Mouse (Mus musculus): ENCODE measurements at regions not wholly inside any gene's neighbourhood (a gene's known extent, or its start where the extent isn't known, plus 50 kb on each side); places are given as distances from the start of the nearest gene placed in this dataset.

DNA sequence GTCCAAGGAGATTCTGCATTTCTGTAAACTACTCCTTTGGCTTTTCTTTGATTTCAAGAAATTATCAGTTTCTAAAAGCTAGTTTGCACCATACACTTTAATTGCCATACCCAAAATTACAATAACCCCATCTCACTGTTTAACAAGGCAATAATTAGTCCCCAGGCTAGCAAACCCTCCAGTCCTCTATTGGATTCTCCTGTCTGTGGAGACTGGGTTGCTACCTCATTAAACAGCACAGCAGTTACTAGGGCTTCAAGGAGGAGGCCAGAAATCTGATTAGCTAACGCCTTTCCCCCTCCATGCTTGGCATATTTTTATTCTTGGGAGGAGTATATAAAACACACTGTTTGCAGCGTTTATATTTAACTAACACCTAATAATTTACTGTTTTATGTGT lies 119.1 kb downstream of the Hsd17b3 start:
- H3K27me3 ChIP-seq (ENCODE audit: control insufficient read depth, insufficient read depth, low read length), result no peaks in the 10 kb centered on the region
- no peaks in the 10 kb centered on the region for H3K36me3 ChIP-seq (ENCODE audit: control insufficient read depth, insufficient read depth, low read length)
- WGBS, result 64% methylated on average over 2 of the region's 2 CpGs
- no peak overlapping the region for H3K4me2 ChIP-seq (ENCODE audit: low read length)
- no peaks in the 10 kb centered on the region for H3K4me1 ChIP-seq (ENCODE audit: control insufficient read depth in 2 of 2, insufficient read depth in 2 of 2, low read length in 2 of 2)
- ATAC-seq (ENCODE audit: insufficient number of reproducible peaks, insufficient read depth, low FRiP score, low read depth), result no peak
- no peak overlapping the region for H3K9ac ChIP-seq (ENCODE audit: low read length)
- no peak overlapping the region for H3K4me3 ChIP-seq (ENCODE audit: control insufficient read depth in 1 of 2, insufficient read depth in 1 of 2, low read depth in 1 of 2, low read length in 2 of 2)
- no peak overlapping the region for H3K27ac ChIP-seq (replicated peaks in 1 of 2; ENCODE audit: control insufficient read depth in 1 of 2, insufficient read depth in 1 of 2, low read depth in 2 of 2, low read length in 2 of 2)
- no peaks in the 10 kb centered on the region for H3K9me3 ChIP-seq (ENCODE audit: control insufficient read depth, low read length)

DNA sequence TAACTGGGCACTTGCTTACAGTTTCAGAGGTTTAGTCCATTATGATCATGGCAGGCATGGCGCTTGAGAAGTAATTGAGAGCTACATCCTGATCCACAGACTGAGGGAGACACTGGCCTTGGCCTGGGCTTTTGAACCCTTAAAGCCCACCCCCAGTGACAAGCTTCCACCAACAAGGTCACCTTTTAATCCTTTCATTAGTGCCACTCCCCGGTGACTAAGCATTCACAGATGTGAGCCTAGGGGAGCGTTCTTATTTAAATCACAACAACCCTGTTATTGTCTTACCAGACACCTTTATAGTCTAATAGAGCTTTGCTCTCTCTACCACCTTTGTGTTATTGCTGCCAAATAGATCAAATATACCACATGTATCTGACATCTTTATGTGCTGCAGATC lies 120.4 kb downstream of the Hsd17b3 start:
- 82% methylated on average over 3 of the region's 3 CpGs for WGBS
- Histone ChIP-seq H3K36me3 (ENCODE audit: control insufficient read depth, insufficient read depth, low read length) (no peaks in the 10 kb centered on the region), H3K4me3 (ENCODE audit: control insufficient read depth in 1 of 2, insufficient read depth in 1 of 2, low read depth in 1 of 2, low read length in 2 of 2) (no peak overlapping the region), H3K27me3 (ENCODE audit: control insufficient read depth, insufficient read depth, low read length) (no peaks in the 10 kb centered on the region), H3K4me1 (ENCODE audit: control insufficient read depth in 2 of 2, insufficient read depth in 2 of 2, low read length in 2 of 2) (no peaks in the 10 kb centered on the region), H3K9me3 (ENCODE audit: control insufficient read depth, low read length) (no peaks in the 10 kb centered on the region), H3K27ac (replicated peaks in 1 of 2; ENCODE audit: control insufficient read depth in 1 of 2, insufficient read depth in 1 of 2, low read depth in 2 of 2, low read length in 2 of 2) (no peak overlapping the region), H3K4me2 (ENCODE audit: low read length) (no peak overlapping the region), H3K9ac (ENCODE audit: low read length) (no peak overlapping the region)
- ATAC-seq (ENCODE audit: insufficient number of reproducible peaks, insufficient read depth, low FRiP score, low read depth), result no peak

DNA sequence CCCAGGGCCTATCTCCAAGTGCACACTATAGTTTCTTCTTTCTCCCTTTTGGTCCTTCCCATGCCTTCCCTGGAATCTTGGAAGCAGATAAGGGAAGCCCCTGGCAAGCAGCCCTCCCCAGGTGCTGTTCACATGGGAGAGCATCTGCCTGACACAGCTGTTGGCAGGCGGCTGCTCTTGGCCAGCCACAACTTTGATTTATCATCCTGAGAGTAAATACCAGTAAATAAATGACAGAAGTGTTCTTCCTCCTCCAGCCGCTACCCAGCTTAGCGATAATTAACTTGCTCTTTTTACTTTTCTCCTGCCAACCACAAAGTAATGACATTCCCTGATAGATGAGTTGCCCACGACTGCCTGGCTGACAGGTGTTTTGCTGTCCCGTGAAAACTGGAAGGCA lies 131.9 kb downstream of the Hsd17b3 start:
- Histone ChIP-seq H3K9ac (ENCODE audit: low read length) (no peak overlapping the region), H3K27ac (replicated peaks in 1 of 2; ENCODE audit: control insufficient read depth in 1 of 2, insufficient read depth in 1 of 2, low read depth in 2 of 2, low read length in 2 of 2) (no peak overlapping the region), H3K27me3 (ENCODE audit: control insufficient read depth, insufficient read depth, low read length) (no peaks in the 10 kb centered on the region), H3K4me1 (ENCODE audit: control insufficient read depth in 2 of 2, insufficient read depth in 2 of 2, low read length in 2 of 2) (no peaks in the 10 kb centered on the region), H3K36me3 (ENCODE audit: control insufficient read depth, insufficient read depth, low read length) (no peaks in the 10 kb centered on the region), H3K9me3 (ENCODE audit: control insufficient read depth, low read length) (peaks cover 12% of the 10 kb centered on the region), H3K4me3 (ENCODE audit: control insufficient read depth in 1 of 2, insufficient read depth in 1 of 2, low read depth in 1 of 2, low read length in 2 of 2) (no peak overlapping the region), H3K4me2 (ENCODE audit: low read length) (no peak overlapping the region)
- 65% methylated on average over 5 of the region's 5 CpGs for WGBS
- no peak for ATAC-seq (ENCODE audit: insufficient number of reproducible peaks, insufficient read depth, low FRiP score, low read depth)

DNA sequence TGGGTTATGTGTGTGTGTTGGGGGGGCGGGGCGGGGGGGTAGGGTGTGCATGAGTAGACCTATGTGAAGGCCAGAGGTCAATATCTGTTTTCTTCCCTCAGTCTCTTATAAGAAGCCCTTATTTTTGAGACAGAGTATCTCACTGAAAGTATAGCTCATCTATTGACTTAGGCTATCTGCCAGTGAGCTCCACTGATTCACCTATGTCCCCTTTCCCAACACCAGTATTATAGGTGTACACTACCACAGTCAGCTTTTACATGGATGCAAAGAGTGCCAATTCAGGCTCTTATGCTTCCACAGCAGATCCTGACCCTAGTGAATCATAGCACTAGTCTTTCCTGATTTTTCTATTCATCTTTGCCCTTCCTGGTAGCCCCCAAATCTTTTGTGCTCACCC lies 134.7 kb downstream of the Hsd17b3 start:
- Histone ChIP-seq H3K9me3 (ENCODE audit: control insufficient read depth, low read length) (peaks cover 9% of the 10 kb centered on the region), H3K4me3 (ENCODE audit: control insufficient read depth in 1 of 2, insufficient read depth in 1 of 2, low read depth in 1 of 2, low read length in 2 of 2) (no peak overlapping the region), H3K4me2 (ENCODE audit: low read length) (no peak overlapping the region), H3K9ac (ENCODE audit: low read length) (no peak overlapping the region), H3K36me3 (ENCODE audit: control insufficient read depth, insufficient read depth, low read length) (no peaks in the 10 kb centered on the region), H3K27me3 (ENCODE audit: control insufficient read depth, insufficient read depth, low read length) (no peaks in the 10 kb centered on the region), H3K4me1 (ENCODE audit: control insufficient read depth in 2 of 2, insufficient read depth in 2 of 2, low read length in 2 of 2) (peaks cover 8 to 10% of the 10 kb centered on the region in 2 experiments; a peak in 3 of 4 replicates), H3K27ac (replicated peaks in 1 of 2; ENCODE audit: control insufficient read depth in 1 of 2, insufficient read depth in 1 of 2, low read depth in 2 of 2, low read length in 2 of 2) (no peak overlapping the region)
- no peak for ATAC-seq (ENCODE audit: insufficient number of reproducible peaks, insufficient read depth, low FRiP score, low read depth)
- 84% methylated on average over 2 of the region's 2 CpGs for WGBS

DNA sequence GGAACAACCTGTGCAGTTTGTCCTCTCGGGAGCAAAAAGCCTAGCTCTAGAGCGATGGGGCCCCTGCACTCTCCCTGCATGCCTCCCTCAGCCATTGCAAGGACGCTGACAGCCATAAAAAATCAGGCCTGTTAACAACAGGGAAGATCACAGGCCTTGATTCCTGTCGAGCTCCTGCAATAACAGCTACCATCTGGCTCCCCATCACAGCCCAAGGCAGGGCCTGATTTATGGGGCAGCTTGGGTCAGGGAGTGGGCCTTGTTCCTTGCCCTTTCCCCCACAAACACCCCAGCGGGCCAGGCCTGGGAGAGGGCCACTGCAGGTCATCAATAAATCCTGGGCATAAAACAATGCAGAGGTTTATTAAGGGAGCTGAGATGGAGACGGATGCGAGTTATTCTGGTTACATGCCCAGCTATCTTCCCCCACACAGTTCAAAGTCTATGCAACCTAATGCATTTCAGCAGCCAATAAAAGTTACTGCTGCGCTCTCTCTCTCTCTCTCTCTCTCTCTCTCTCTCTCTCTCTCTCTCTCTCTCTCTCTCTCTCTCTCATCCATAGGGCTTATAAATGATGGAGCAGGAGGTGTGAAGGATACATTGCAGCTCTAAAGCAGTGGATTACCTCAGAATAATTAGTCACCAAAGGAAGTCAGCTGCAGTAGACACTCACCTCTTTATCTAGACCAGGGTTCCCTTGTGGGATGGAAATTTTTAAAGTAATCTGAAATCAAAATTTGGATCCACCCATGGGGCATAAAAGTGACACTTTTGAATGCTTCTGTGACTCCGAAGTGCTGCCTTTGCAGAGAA lies 136.9 kb downstream of the Hsd17b3 start:
- H3K4me1 ChIP-seq (ENCODE audit: control insufficient read depth in 2 of 2, insufficient read depth in 2 of 2, low read length in 2 of 2), result peaks cover 8 to 14% of the 10 kb centered on the region in 2 experiments; a peak in 3 of 4 replicates
- H3K4me3 ChIP-seq (ENCODE audit: control insufficient read depth in 1 of 2, insufficient read depth in 1 of 2, low read depth in 1 of 2, low read length in 2 of 2), result no peak overlapping the region
- H3K9ac ChIP-seq (ENCODE audit: low read length), result no peak overlapping the region
- H3K36me3 ChIP-seq (ENCODE audit: control insufficient read depth, insufficient read depth, low read length), result no peaks in the 10 kb centered on the region
- H3K27ac ChIP-seq (replicated peaks in 1 of 2; ENCODE audit: control insufficient read depth in 1 of 2, insufficient read depth in 1 of 2, low read depth in 2 of 2, low read length in 2 of 2), result no peak overlapping the region
- H3K27me3 ChIP-seq (ENCODE audit: control insufficient read depth, insufficient read depth, low read length), result no peaks in the 10 kb centered on the region
- ATAC-seq (ENCODE audit: insufficient number of reproducible peaks, insufficient read depth, low FRiP score, low read depth), result no peak
- 62% methylated on average over 9 of the region's 9 CpGs for WGBS
- no peak overlapping the region for H3K4me2 ChIP-seq (ENCODE audit: low read length)
- H3K9me3 ChIP-seq (ENCODE audit: control insufficient read depth, low read length), result no peaks in the 10 kb centered on the region

DNA sequence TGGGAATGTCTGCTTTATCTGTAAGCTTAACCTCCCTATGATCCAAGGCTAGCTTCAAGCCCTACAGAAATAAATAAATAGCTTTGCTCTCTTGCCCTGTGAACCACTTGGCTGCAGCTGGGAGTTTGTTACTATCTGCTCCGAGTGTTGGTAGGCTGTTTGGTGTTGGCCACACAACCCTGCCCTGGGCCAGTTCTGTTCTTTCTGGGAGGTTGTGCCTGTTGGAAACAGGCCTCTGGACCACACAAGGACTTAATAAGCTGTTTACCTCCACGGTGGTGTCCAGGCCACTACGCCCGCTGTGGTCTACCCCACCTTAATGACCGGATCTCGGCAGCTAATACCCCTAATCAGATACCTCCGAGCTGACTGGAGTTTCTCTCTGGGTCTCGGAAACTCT lies 136.1 kb downstream of the Ercc6l2 start:
- Histone ChIP-seq H3K4me2 (ENCODE audit: low read length) (no peak overlapping the region), H3K9me3 (ENCODE audit: control insufficient read depth, low read length) (no peaks in the 10 kb centered on the region), H3K9ac (ENCODE audit: low read length) (no peak overlapping the region), H3K4me3 (ENCODE audit: control insufficient read depth in 1 of 2, insufficient read depth in 1 of 2, low read depth in 1 of 2, low read length in 2 of 2) (no peak overlapping the region), H3K27ac (replicated peaks in 1 of 2; ENCODE audit: control insufficient read depth in 1 of 2, insufficient read depth in 1 of 2, low read depth in 2 of 2, low read length in 2 of 2) (no peak overlapping the region), H3K27me3 (ENCODE audit: control insufficient read depth, insufficient read depth, low read length) (no peaks in the 10 kb centered on the region), H3K4me1 (ENCODE audit: control insufficient read depth in 2 of 2, insufficient read depth in 2 of 2, low read length in 2 of 2) (peaks cover 8 to 14% of the 10 kb centered on the region in 2 experiments; a peak in 3 of 4 replicates), H3K36me3 (ENCODE audit: control insufficient read depth, insufficient read depth, low read length) (no peaks in the 10 kb centered on the region)
- 74% methylated on average over 8 of the region's 8 CpGs for WGBS
- ATAC-seq (ENCODE audit: insufficient number of reproducible peaks, insufficient read depth, low FRiP score, low read depth), result no peak
